Mouse (Mus musculus): ENCODE measurements around the gene Slco4a1. TPM values are rescaled to one million over a fixed set of nuclear protein-coding genes. Genes with fewer than 3 reads are reported as not detected.

Slco4a1 gene
- polyA plus RNA-seq, 1 experiment from 2014 or later: 0.21 TPM

DNA sequence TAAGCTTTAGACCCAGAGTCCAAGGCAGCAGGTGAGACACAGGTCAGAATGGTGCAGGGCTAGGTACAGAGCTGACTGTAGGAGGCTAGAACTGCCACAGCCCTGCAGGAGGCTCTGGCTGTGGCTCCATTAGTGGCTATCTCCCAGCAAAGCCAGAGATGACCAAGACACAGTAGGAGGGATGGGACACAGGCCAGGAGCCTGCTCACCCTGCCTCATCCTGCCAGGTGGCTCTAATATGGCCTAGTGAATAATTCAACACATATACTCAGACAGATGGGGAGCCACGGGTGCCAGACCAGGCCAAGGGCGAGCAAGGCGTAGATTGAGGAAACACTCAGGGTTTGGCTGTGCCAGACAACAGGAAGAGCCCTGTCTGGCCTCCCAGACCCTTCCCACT is 35.4 kb upstream of the Slco4a1 start:
- Histone ChIP-seq H3K9me3 (ENCODE audit: low read length) (no peaks in the 10 kb centered on the region), H3K36me3 (ENCODE audit: insufficient read depth, low read length) (no peaks in the 10 kb centered on the region), H3K27ac (ENCODE audit: low read length) (no peak overlapping the region), H3K4me1 (ENCODE audit: insufficient read depth, low read depth, low read length) (no peaks in the 10 kb centered on the region), H3K27me3 (replicated peaks; ENCODE audit: insufficient read depth, low read length) (no peaks in the 10 kb centered on the region), H3K4me3 (ENCODE audit: low read depth, low read length) (no peak overlapping the region), H3K4me2 (replicated peaks; ENCODE audit: low read depth, low read length) (no peak overlapping the region), H3K9ac (replicated peaks; ENCODE audit: low read depth) (no peak overlapping the region)
- WGBS: 62% methylated on average over 3 of the region's 3 CpGs
- no peak for ATAC-seq
- DNase-seq (ENCODE audit: low spot score): no peak
- no peak for TF ChIP-seq CTCF (IDR thresholded peaks at IDR 0.05)
- TF ChIP-seq EP300 (IDR thresholded peaks at IDR 0.05): no peak

- H3K4me2 ChIP-seq (replicated peaks; ENCODE audit: low read depth, low read length): no peak overlapping the region
Observed at GRCm38 (mm10) chr2:180425115-180425514, 30.9 kb upstream of the Slco4a1 start.

DNA sequence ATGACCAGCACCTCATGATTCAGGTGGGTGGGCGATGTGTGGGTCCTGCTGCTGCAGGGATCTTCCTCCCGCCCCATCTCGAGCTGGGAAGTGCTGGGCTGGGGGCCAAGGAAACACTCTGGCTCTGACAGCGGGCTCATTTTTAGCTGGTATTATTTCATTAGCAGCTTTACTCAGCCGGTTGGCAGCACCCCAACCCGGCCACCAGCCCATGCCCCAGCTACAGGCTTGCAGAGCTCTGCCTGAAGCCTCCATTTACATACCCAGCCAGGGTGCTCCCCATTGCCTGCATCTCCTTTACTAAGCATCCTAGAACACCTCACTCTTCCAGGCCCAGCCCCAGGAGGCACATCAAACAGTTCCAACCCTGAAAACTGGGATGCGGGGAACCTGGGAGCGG is 29.0 kb upstream of the Slco4a1 start:
- no peak for TF ChIP-seq CTCF (IDR thresholded peaks at IDR 0.05)
- TF ChIP-seq EP300 (IDR thresholded peaks at IDR 0.05): no peak
- ATAC-seq (no peak), DNase-seq (ENCODE audit: low spot score) (no peak)
- H3K27me3 ChIP-seq (replicated peaks; ENCODE audit: insufficient read depth, low read length): no peaks in the 10 kb centered on the region
- no peak overlapping the region for H3K4me3 ChIP-seq (ENCODE audit: low read depth, low read length)
- H3K9ac ChIP-seq (replicated peaks; ENCODE audit: low read depth): no peak overlapping the region
- H3K4me1 ChIP-seq (ENCODE audit: insufficient read depth, low read depth, low read length): no peaks in the 10 kb centered on the region
- H3K9me3 ChIP-seq (ENCODE audit: low read length): no peaks in the 10 kb centered on the region
- H3K4me2 ChIP-seq (replicated peaks; ENCODE audit: low read depth, low read length): no peak overlapping the region
- no peaks in the 10 kb centered on the region for H3K36me3 ChIP-seq (ENCODE audit: insufficient read depth, low read length)
- H3K27ac ChIP-seq (ENCODE audit: low read length): no peak overlapping the region
- 47% methylated on average over 8 of the region's 8 CpGs for WGBS

More at GRCm38 (mm10) chr2:180425115-180425514, 30.9 kb upstream of the Slco4a1 start:
- H3K4me1 ChIP-seq (ENCODE audit: insufficient read depth, low read depth, low read length): no peaks in the 10 kb centered on the region
- no peaks in the 10 kb centered on the region for H3K36me3 ChIP-seq (ENCODE audit: insufficient read depth, low read length)
- no peaks in the 10 kb centered on the region for H3K27me3 ChIP-seq (replicated peaks; ENCODE audit: insufficient read depth, low read length)
- H3K9ac ChIP-seq (replicated peaks; ENCODE audit: low read depth): no peak overlapping the region
- no peaks in the 10 kb centered on the region for H3K9me3 ChIP-seq (ENCODE audit: low read length)
- WGBS: 34% methylated on average over 2 of the region's 2 CpGs
- H3K27ac ChIP-seq (ENCODE audit: low read length): no peak overlapping the region
- no peak for TF ChIP-seq EP300 (IDR thresholded peaks at IDR 0.05)
- TF ChIP-seq CTCF (IDR thresholded peaks at IDR 0.05): no peak
- DNase-seq (ENCODE audit: low spot score) (no peak), ATAC-seq (no peak)
- H3K4me3 ChIP-seq (ENCODE audit: low read depth, low read length): no peak overlapping the region

- H3K4me1 ChIP-seq (ENCODE audit: insufficient read depth, low read depth, low read length): no peaks in the 10 kb centered on the region
- H3K4me2 ChIP-seq (replicated peaks; ENCODE audit: low read depth, low read length): no peak overlapping the region
- no peaks in the 10 kb centered on the region for H3K36me3 ChIP-seq (ENCODE audit: insufficient read depth, low read length)
- no peak for ATAC-seq
- 26% methylated on average over 2 of the region's 2 CpGs for WGBS
- DNase-seq (ENCODE audit: low spot score): peak; percentile 25
- H3K4me3 ChIP-seq (ENCODE audit: low read depth, low read length): no peak overlapping the region
- H3K9me3 ChIP-seq (ENCODE audit: low read length): no peaks in the 10 kb centered on the region
- no peaks in the 10 kb centered on the region for H3K27me3 ChIP-seq (replicated peaks; ENCODE audit: insufficient read depth, low read length)
- no peak overlapping the region for H3K9ac ChIP-seq (replicated peaks; ENCODE audit: low read depth)
- H3K27ac ChIP-seq (ENCODE audit: low read length): no peak overlapping the region
- TF ChIP-seq EP300 (IDR thresholded peaks at IDR 0.05) (no peak), CTCF (IDR thresholded peaks at IDR 0.05) (peak; percentile 50)
Observed at GRCm38 (mm10) chr2:180428331-180428730, 27.7 kb upstream of the Slco4a1 start.

GRCm38 (mm10) chr2:180430648-180431047 is 25.4 kb upstream of the Slco4a1 start:
- ATAC-seq (no peak), DNase-seq (ENCODE audit: low spot score) (no peak)
- WGBS: 69% methylated on average over 11 of the region's 11 CpGs
- Histone ChIP-seq H3K4me2 (replicated peaks; ENCODE audit: low read depth, low read length) (no peak overlapping the region), H3K4me1 (ENCODE audit: insufficient read depth, low read depth, low read length) (no peaks in the 10 kb centered on the region; the same call in 1 of the 2 replicates), H3K9ac (replicated peaks; ENCODE audit: low read depth) (no peak overlapping the region), H3K4me3 (ENCODE audit: low read depth, low read length) (no peak overlapping the region), H3K27ac (ENCODE audit: low read length) (no peak overlapping the region), H3K9me3 (ENCODE audit: low read length) (no peaks in the 10 kb centered on the region), H3K27me3 (replicated peaks; ENCODE audit: insufficient read depth, low read length) (no peaks in the 10 kb centered on the region), H3K36me3 (ENCODE audit: insufficient read depth, low read length) (no peaks in the 10 kb centered on the region)
- TF ChIP-seq CTCF (IDR thresholded peaks at IDR 0.05) (no peak), EP300 (IDR thresholded peaks at IDR 0.05) (no peak)

- Histone ChIP-seq H3K4me2 (replicated peaks; ENCODE audit: low read depth, low read length) (no peak overlapping the region), H3K36me3 (ENCODE audit: insufficient read depth, low read length) (no peaks in the 10 kb centered on the region), H3K4me1 (ENCODE audit: insufficient read depth, low read depth, low read length) (no peaks in the 10 kb centered on the region; the same call in 1 of the 2 replicates), H3K9me3 (ENCODE audit: low read length) (no peaks in the 10 kb centered on the region), H3K4me3 (ENCODE audit: low read depth, low read length) (no peak overlapping the region), H3K27me3 (replicated peaks; ENCODE audit: insufficient read depth, low read length) (no peaks in the 10 kb centered on the region), H3K27ac (ENCODE audit: low read length) (no peak overlapping the region), H3K9ac (replicated peaks; ENCODE audit: low read depth) (no peak overlapping the region)
- ATAC-seq (peak; percentile 57), DNase-seq (ENCODE audit: low spot score) (peak; percentile 71)
- TF ChIP-seq EP300 (IDR thresholded peaks at IDR 0.05) (no peak), CTCF (IDR thresholded peaks at IDR 0.05) (peak; percentile 88)
- WGBS: 18% methylated on average over 10 of the region's 10 CpGs
Observed at GRCm38 (mm10) chr2:180432042-180432668, 23.9 kb upstream of the Slco4a1 start.
